Mouse (Mus musculus): ENCODE measurements around the gene Snx27. TPM values are rescaled to one million over a fixed set of nuclear protein-coding genes. Genes with fewer than 3 reads are reported as not detected.

Gene Snx27
- total RNA-seq, 1 experiment = 33.1 TPM

GRCm38 (mm10) chr3:94472447-94473114, 109.9 kb downstream of the Snx27 start:
- peak overlapping the region in 1 of 2 experiments; percentile 41; a peak in 2 of 4 replicates for H3K4me3 ChIP-seq (ENCODE audit: insufficient read depth in 1 of 2, low read depth in 1 of 2, low read length in 2 of 2, poor library complexity in 1 of 2, severe bottlenecking in 1 of 2)
- no peaks in the 10 kb centered on the region for H3K9me3 ChIP-seq (ENCODE audit: control insufficient read depth, insufficient read depth, low read depth, low read length)
- H3K27ac ChIP-seq (ENCODE audit: insufficient read depth, low read depth, low read length, poor library complexity, severe bottlenecking) = no peak overlapping the region
- peaks cover 0 to 7% of the 10 kb centered on the region in 2 experiments; a peak in 1 of 4 replicates for H3K4me1 ChIP-seq (ENCODE audit: control insufficient read depth in 2 of 2, insufficient read depth in 2 of 2, low read length in 2 of 2, poor library complexity in 1 of 2)
- no peak overlapping the region for H3K9ac ChIP-seq (ENCODE audit: insufficient read depth, low read depth, low read length, poor library complexity, severe bottlenecking)
- TF ChIP-seq HCFC1 (IDR thresholded peaks at IDR 0.05; ENCODE audit: borderline replicate concordance, insufficient read depth, low read length) (no peak), MAFK (IDR thresholded peaks at IDR 0.05; ENCODE audit: insufficient read depth, low read depth, low read length) (no peak)
- DNase-seq (ENCODE audit: low read depth, low spot score) = no peak
- in situ Hi-C loops (cut with MboI; ENCODE audit: low sequenced_read_pairs in 2 of 2, unreplicated experiment in 2 of 2) = no loop called here
- no peaks in the 10 kb centered on the region for H3K36me3 ChIP-seq (ENCODE audit: control insufficient read depth, insufficient read depth, low read length, poor library complexity, severe bottlenecking)

GRCm38 (mm10) chr3:94468931-94469330, 113.6 kb downstream of the Snx27 start:
- no peak overlapping the region for H3K27ac ChIP-seq (ENCODE audit: insufficient read depth, low read depth, low read length, poor library complexity, severe bottlenecking)
- peaks cover 1 to 10% of the 10 kb centered on the region in 2 experiments; a peak in 1 of 4 replicates for H3K4me1 ChIP-seq (ENCODE audit: control insufficient read depth in 2 of 2, insufficient read depth in 2 of 2, low read length in 2 of 2, poor library complexity in 1 of 2)

GRCm38 (mm10) chr3:94465632-94466430, 116.7 kb downstream of the Snx27 start:
- Histone ChIP-seq H3K4me1 (ENCODE audit: control insufficient read depth in 2 of 2, insufficient read depth in 2 of 2, low read length in 2 of 2, poor library complexity in 1 of 2) (peaks cover 1 to 10% of the 10 kb centered on the region in 2 experiments; a peak in 1 of 4 replicates), H3K27ac (ENCODE audit: insufficient read depth, low read depth, low read length, poor library complexity, severe bottlenecking) (no peak overlapping the region), H3K4me3 (ENCODE audit: insufficient read depth in 1 of 2, low read depth in 1 of 2, low read length in 2 of 2, poor library complexity in 1 of 2, severe bottlenecking in 1 of 2) (no peak overlapping the region), H3K9me3 (ENCODE audit: control insufficient read depth, insufficient read depth, low read depth, low read length) (no peaks in the 10 kb centered on the region), H3K9ac (ENCODE audit: insufficient read depth, low read depth, low read length, poor library complexity, severe bottlenecking) (no peak overlapping the region), H3K36me3 (ENCODE audit: control insufficient read depth, insufficient read depth, low read length, poor library complexity, severe bottlenecking) (no peaks in the 10 kb centered on the region)
- in situ Hi-C loops (cut with MboI; ENCODE audit: low sequenced_read_pairs in 2 of 2, unreplicated experiment in 2 of 2) = no loop called here
- DNase-seq (ENCODE audit: low read depth, low spot score) = no peak
- no peak for TF ChIP-seq MAFK (IDR thresholded peaks at IDR 0.05; ENCODE audit: insufficient read depth, low read depth, low read length)
- no peak for TF ChIP-seq CHD2 (IDR thresholded peaks at IDR 0.05; ENCODE audit: low read depth, low read length)
- no peak for TF ChIP-seq HCFC1 (IDR thresholded peaks at IDR 0.05; ENCODE audit: borderline replicate concordance, insufficient read depth, low read length)
- TF ChIP-seq ZNF384 (IDR thresholded peaks at IDR 0.05; ENCODE audit: low read depth, low read length) = no peak

More at GRCm38 (mm10) chr3:94468931-94469330, 113.6 kb downstream of the Snx27 start:
- no peak for TF ChIP-seq CHD2 (IDR thresholded peaks at IDR 0.05; ENCODE audit: low read depth, low read length)
- no peak for TF ChIP-seq ZC3H11A (IDR thresholded peaks at IDR 0.05; ENCODE audit: borderline replicate concordance, low read depth, low read length)
- no peak for TF ChIP-seq ZNF384 (IDR thresholded peaks at IDR 0.05; ENCODE audit: low read depth, low read length)
- no peak for TF ChIP-seq HCFC1 (IDR thresholded peaks at IDR 0.05; ENCODE audit: borderline replicate concordance, insufficient read depth, low read length)
- no peak for TF ChIP-seq MAFK (IDR thresholded peaks at IDR 0.05; ENCODE audit: insufficient read depth, low read depth, low read length)
- in situ Hi-C loops (cut with MboI; ENCODE audit: low sequenced_read_pairs in 2 of 2, unreplicated experiment in 2 of 2) = no loop called here
- H3K4me3 ChIP-seq (ENCODE audit: insufficient read depth in 1 of 2, low read depth in 1 of 2, low read length in 2 of 2, poor library complexity in 1 of 2, severe bottlenecking in 1 of 2) = no peak overlapping the region
- no peak for DNase-seq (ENCODE audit: low read depth, low spot score)
- H3K9me3 ChIP-seq (ENCODE audit: control insufficient read depth, insufficient read depth, low read depth, low read length) = no peaks in the 10 kb centered on the region
- no peaks in the 10 kb centered on the region for H3K36me3 ChIP-seq (ENCODE audit: control insufficient read depth, insufficient read depth, low read length, poor library complexity, severe bottlenecking)
- no peak overlapping the region for H3K9ac ChIP-seq (ENCODE audit: insufficient read depth, low read depth, low read length, poor library complexity, severe bottlenecking)

GRCm38 (mm10) chr3:94463926-94464578, 118.5 kb downstream of the Snx27 start:
- Histone ChIP-seq H3K4me1 (ENCODE audit: control insufficient read depth in 2 of 2, insufficient read depth in 2 of 2, low read length in 2 of 2, poor library complexity in 1 of 2) (peaks cover 1 to 7% of the 10 kb centered on the region in 2 experiments; a peak in 1 of 4 replicates), H3K4me3 (ENCODE audit: insufficient read depth in 1 of 2, low read depth in 1 of 2, low read length in 2 of 2, poor library complexity in 1 of 2, severe bottlenecking in 1 of 2) (no peak overlapping the region), H3K36me3 (ENCODE audit: control insufficient read depth, insufficient read depth, low read length, poor library complexity, severe bottlenecking) (no peaks in the 10 kb centered on the region), H3K27ac (ENCODE audit: insufficient read depth, low read depth, low read length, poor library complexity, severe bottlenecking) (no peak overlapping the region), H3K9ac (ENCODE audit: insufficient read depth, low read depth, low read length, poor library complexity, severe bottlenecking) (no peak overlapping the region), H3K9me3 (ENCODE audit: control insufficient read depth, insufficient read depth, low read depth, low read length) (no peaks in the 10 kb centered on the region)
- no peak for DNase-seq (ENCODE audit: low read depth, low spot score)
- TF ChIP-seq HCFC1 (IDR thresholded peaks at IDR 0.05; ENCODE audit: borderline replicate concordance, insufficient read depth, low read length) = no peak
- no peak for TF ChIP-seq CHD2 (IDR thresholded peaks at IDR 0.05; ENCODE audit: low read depth, low read length)
- no peak for TF ChIP-seq MAFK (IDR thresholded peaks at IDR 0.05; ENCODE audit: insufficient read depth, low read depth, low read length)
- TF ChIP-seq ZC3H11A (IDR thresholded peaks at IDR 0.05; ENCODE audit: borderline replicate concordance, low read depth, low read length) = no peak
- no peak for TF ChIP-seq ZNF384 (IDR thresholded peaks at IDR 0.05; ENCODE audit: low read depth, low read length)
- in situ Hi-C loops (cut with MboI; ENCODE audit: low sequenced_read_pairs in 2 of 2, unreplicated experiment in 2 of 2) = no loop called here

Measured in ES-E14 (cell line).